Mouse (Mus musculus) megakaryocyte, embryonic 14.5 days (primary cell): Measurements from ENCODE around the gene Adcy7. TPM values are rescaled to one million over a fixed set of nuclear protein-coding genes. Genes with fewer than 3 reads are reported as not detected.

Experiments
- H3K27me3 ChIP-seq: replicated peaks from 2 replicates; pipeline ENCODE3; 2012; ENCODE audit warnings: inconsistent platforms
- H3K36me3 ChIP-seq: replicated peaks from 2 replicates; pipeline ENCODE3; 2012; ENCODE audit warnings: low read length, inconsistent platforms, mixed read lengths
- H3K4me1 ChIP-seq: 2 replicates; pipeline ENCODE4 v1.6.1; 2012; ENCODE audit warnings: inconsistent platforms
- H3K4me3 ChIP-seq: replicated peaks from 2 replicates; pipeline ENCODE3; 2012; ENCODE audit warnings: moderate library complexity, mild to moderate bottlenecking, inconsistent platforms
- H3K9me3 ChIP-seq: 2 replicates; pipeline ENCODE4 v1.6.1; 2012; ENCODE audit warnings: inconsistent platforms
- FLI1 ChIP-seq: IDR thresholded peaks from 2 replicates; pipeline ENCODE4 v1.6.1; 2012; ENCODE audit warnings: low read length, inconsistent platforms, mixed read lengths
- GATA1 ChIP-seq: IDR thresholded peaks from 3 replicates; pipeline ENCODE4 v1.6.1; 2012; ENCODE audit warnings: mixed read lengths, low read length, inconsistent platforms, borderline replicate concordance
- polyA plus RNA-seq: library from polyadenylated mRNA; stranded (reverse); fragments of >175 nt; gene quantifications from 2 replicates; pipeline ENCODE4 v1.2.3, GENCODE M21; 2012; ENCODE audit warnings: low replicate concordance; ENCODE audit not compliant: insufficient read depth

Adcy7 gene
- polyA plus RNA-seq, 1 experiment: 7.8 TPM

GRCm38 (mm10) chr8:88270086-88270485 is 2.1 kb upstream of the Adcy7 start:
- peaks cover 61% of the 10 kb centered on the region for H3K4me1 ChIP-seq
- no peaks in the 10 kb centered on the region; the same call in 1 of the 2 replicates for H3K9me3 ChIP-seq
- H3K27me3 ChIP-seq: peaks cover 38% of the 10 kb centered on the region
- H3K36me3 ChIP-seq: no peaks in the 10 kb centered on the region
- H3K4me3 ChIP-seq: no peak overlapping the region
- TF ChIP-seq GATA1: no peak
- TF ChIP-seq FLI1: no peak

- Histone ChIP-seq H3K27me3 (peaks cover 40% of the 10 kb centered on the region), H3K4me1 (peaks cover 39% of the 10 kb centered on the region), H3K36me3 (no peaks in the 10 kb centered on the region), H3K4me3 (peak overlapping the region; percentile 92), H3K9me3 (no peaks in the 10 kb centered on the region; the same call in 1 of the 2 replicates)
- TF ChIP-seq GATA1 (no peak), FLI1 (no peak)
Observed at GRCm38 (mm10) chr8:88273051-88273430, 838 bp downstream of the Adcy7 start.

- peak overlapping the region; percentile 34 for H3K4me3 ChIP-seq
- no peaks in the 10 kb centered on the region for H3K36me3 ChIP-seq
- H3K27me3 ChIP-seq: peaks cover 36% of the 10 kb centered on the region
- no peaks in the 10 kb centered on the region; the same call in 1 of the 2 replicates for H3K9me3 ChIP-seq
- TF ChIP-seq FLI1 (no peak), GATA1 (no peak)
- peaks cover 41% of the 10 kb centered on the region for H3K4me1 ChIP-seq
Observed at GRCm38 (mm10) chr8:88274090-88274489, 1.9 kb downstream of the Adcy7 start.

GRCm38 (mm10) chr8:88279220-88279619 is 7.0 kb downstream of the Adcy7 start:
- Histone ChIP-seq H3K4me1 (peaks cover 57% of the 10 kb centered on the region), H3K27me3 (peaks cover 5% of the 10 kb centered on the region), H3K4me3 (peak overlapping the region; percentile 71), H3K9me3 (no peaks in the 10 kb centered on the region), H3K36me3 (no peaks in the 10 kb centered on the region)
- TF ChIP-seq GATA1 (no peak), FLI1 (no peak)

- Histone ChIP-seq H3K27me3 (peaks cover 3% of the 10 kb centered on the region), H3K4me3 (peak overlapping the region; percentile 71), H3K9me3 (no peaks in the 10 kb centered on the region), H3K36me3 (no peaks in the 10 kb centered on the region), H3K4me1 (peaks cover 57% of the 10 kb centered on the region)
- peak; percentile 1; the same call in 1 of the 3 replicates for TF ChIP-seq GATA1
- no peak for TF ChIP-seq FLI1
Observed at GRCm38 (mm10) chr8:88279670-88280069, 7.5 kb downstream of the Adcy7 start.

GRCm38 (mm10) chr8:88280904-88281303 is 8.7 kb downstream of the Adcy7 start:
- H3K9me3 ChIP-seq: no peaks in the 10 kb centered on the region
- peaks cover 68% of the 10 kb centered on the region for H3K4me1 ChIP-seq
- no peak for TF ChIP-seq FLI1
- no peak for TF ChIP-seq GATA1
- no peaks in the 10 kb centered on the region for H3K27me3 ChIP-seq
- H3K4me3 ChIP-seq: peak overlapping the region; percentile 72
- no peaks in the 10 kb centered on the region for H3K36me3 ChIP-seq

- H3K4me3 ChIP-seq: peak overlapping the region; percentile 70
- H3K27me3 ChIP-seq: no peaks in the 10 kb centered on the region
- TF ChIP-seq GATA1 (no peak), FLI1 (no peak)
- H3K4me1 ChIP-seq: peaks cover 80% of the 10 kb centered on the region
- H3K9me3 ChIP-seq: no peaks in the 10 kb centered on the region
- H3K36me3 ChIP-seq: no peaks in the 10 kb centered on the region
Observed at GRCm38 (mm10) chr8:88282684-88283083, 10.5 kb downstream of the Adcy7 start.

GRCm38 (mm10) chr8:88283243-88284115 is 11.3 kb downstream of the Adcy7 start:
- H3K36me3 ChIP-seq: no peaks in the 10 kb centered on the region
- no peaks in the 10 kb centered on the region for H3K9me3 ChIP-seq
- H3K4me3 ChIP-seq: peak overlapping the region; percentile 70
- peaks cover 87% of the 10 kb centered on the region for H3K4me1 ChIP-seq
- H3K27me3 ChIP-seq: no peaks in the 10 kb centered on the region
- TF ChIP-seq GATA1: no peak
- no peak for TF ChIP-seq FLI1

GRCm38 (mm10) chr8:88284738-88285137 is 12.5 kb downstream of the Adcy7 start:
- H3K36me3 ChIP-seq: no peaks in the 10 kb centered on the region
- no peaks in the 10 kb centered on the region for H3K27me3 ChIP-seq
- H3K4me1 ChIP-seq: peaks cover 87% of the 10 kb centered on the region

More at GRCm38 (mm10) chr8:88284738-88285137, 12.5 kb downstream of the Adcy7 start:
- no peak overlapping the region for H3K4me3 ChIP-seq
- no peak for TF ChIP-seq GATA1
- TF ChIP-seq FLI1: no peak
- no peaks in the 10 kb centered on the region for H3K9me3 ChIP-seq
